Mouse (Mus musculus) layer of hippocampus, postnatal 10 days (tissue): ENCODE measurements at regions not wholly inside any gene's neighbourhood (a gene's known extent, or its start where the extent isn't known, plus 50 kb on each side); places are given as distances from the start of the nearest gene placed in this dataset.

ENCODE experiments used
- DNase-seq, 2 experiments: peaks; one replicate each; pipeline ENCODE4 v3.0.0; 2021; ENCODE audit warnings: low spot score in 2 of 2

DNA sequence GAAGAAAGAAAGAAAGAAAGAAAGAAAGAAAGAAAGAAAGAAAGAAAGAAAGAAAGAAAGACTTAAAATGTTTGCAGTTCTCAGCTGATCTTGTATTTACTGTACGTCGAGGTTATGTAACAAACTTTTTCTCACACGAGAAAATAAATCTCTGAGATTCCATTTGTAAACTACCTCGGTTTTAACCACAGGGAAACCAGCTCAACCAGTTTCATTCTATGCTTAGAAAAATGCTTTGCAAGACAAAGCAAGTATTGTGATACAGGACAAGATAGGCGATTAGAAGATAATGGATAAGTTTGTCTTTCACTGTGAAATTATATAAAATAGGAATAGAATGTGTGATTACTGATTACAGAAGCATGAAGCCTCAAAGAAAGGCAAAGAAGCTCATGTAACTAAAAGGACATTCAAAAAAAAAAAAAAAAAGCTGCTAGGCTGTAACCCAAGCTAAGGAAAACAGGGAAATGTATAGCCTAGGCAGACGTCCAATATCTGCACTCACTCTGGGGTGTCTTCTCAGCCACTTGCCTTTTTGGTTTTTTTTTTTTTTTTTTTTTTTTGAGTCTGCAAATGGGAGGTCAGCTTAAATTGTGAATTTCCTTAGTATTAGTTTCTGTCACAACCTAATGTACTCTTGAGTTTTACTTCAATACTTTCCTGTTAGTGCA lies 368.3 kb downstream of the Efnb2 start:
- DNase-seq: no peak

DNA sequence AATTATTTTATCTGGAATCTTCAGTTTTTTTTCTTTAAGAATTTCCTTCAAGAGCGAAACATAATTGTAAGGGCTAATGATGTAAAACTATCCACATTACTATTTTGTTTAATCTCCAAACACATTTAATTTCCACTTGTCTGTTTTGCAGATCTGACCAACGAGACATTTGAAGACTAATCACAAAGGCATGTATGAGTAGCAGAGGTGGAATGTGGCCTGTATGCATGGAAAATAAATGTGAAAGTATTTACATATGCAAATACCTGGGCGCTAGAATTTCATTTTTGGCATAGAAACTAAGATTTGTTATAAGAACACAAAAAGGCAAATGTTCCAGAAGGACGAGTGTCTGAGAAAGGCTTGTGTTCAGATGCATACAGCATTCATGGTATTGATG lies 375.2 kb downstream of the Efnb2 start:
- DNase-seq: no peak

DNA sequence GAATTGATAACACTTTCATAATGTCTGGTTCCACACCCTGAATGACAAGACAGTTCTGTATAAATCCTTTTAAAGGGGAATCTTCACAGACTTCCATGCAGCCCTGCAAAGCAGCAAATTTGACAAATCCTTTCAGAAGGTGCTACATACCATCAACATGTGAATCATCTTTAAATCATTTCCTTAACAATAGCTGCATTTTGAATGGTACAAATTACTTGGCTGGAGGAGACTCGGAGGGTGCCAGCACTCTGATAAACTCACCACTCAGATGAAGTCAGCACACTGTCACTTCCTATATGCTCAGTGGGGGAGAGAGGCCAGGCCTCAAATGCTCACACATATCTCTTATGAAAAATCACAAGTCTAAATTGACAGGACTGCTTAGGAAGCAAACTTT lies 386.1 kb downstream of the Efnb2 start:
- no peak for DNase-seq

- DNase-seq: no peak
Measured at GRCm38 (mm10) chr8:8274211-8274641, 386.8 kb downstream of the Efnb2 start.

DNA sequence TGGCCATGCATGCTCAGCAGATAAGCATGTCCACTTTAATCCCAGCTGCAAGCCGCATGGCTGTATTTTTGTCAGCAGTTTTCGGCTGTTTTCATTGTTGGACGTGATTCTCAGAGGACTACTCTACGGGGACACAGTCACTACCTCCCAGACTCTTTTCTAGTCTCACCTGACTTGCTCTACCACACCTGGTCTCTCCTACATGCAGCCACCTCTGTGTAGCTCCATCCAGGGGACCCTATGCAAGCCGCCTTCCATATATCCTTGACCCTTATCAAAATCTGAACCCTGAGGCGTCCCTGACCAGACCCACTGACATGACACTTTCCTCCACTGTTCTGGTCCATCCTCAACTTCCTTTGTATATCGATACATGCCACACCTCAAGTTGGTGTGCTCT lies 402.2 kb downstream of the Efnb2 start:
- DNase-seq: no peak

DNA sequence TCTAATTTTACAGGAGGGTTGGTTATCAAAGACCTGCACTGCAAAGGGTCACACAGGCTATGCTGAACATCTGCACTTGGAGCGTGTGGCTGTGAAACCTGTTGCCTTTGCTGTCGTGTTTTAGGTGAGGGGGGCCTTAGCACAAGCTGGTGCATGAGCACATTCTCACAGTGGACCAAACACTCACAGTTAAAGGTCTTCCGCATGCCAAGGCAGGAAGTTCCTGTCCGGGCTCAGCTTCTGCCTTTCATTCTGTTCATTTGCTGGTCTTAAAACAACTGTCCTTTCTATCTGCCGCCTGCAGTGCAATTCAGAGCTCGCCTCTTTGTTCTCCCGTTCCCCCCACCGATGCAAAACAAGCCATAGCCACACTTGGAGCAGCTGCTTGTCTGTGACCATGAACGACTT lies 402.8 kb downstream of the Efnb2 start:
- peak; percentile 4 to 20 for DNase-seq

- no peak for DNase-seq
Measured at GRCm38 (mm10) chr8:8256327-8256726, 404.7 kb downstream of the Efnb2 start.

GRCm38 (mm10) chr8:8254446-8254845 lies 406.6 kb downstream of the Efnb2 start:
- DNase-seq: no peak

GRCm38 (mm10) chr8:8244599-8244998 lies 416.4 kb downstream of the Efnb2 start:
- DNase-seq: no peak

DNA sequence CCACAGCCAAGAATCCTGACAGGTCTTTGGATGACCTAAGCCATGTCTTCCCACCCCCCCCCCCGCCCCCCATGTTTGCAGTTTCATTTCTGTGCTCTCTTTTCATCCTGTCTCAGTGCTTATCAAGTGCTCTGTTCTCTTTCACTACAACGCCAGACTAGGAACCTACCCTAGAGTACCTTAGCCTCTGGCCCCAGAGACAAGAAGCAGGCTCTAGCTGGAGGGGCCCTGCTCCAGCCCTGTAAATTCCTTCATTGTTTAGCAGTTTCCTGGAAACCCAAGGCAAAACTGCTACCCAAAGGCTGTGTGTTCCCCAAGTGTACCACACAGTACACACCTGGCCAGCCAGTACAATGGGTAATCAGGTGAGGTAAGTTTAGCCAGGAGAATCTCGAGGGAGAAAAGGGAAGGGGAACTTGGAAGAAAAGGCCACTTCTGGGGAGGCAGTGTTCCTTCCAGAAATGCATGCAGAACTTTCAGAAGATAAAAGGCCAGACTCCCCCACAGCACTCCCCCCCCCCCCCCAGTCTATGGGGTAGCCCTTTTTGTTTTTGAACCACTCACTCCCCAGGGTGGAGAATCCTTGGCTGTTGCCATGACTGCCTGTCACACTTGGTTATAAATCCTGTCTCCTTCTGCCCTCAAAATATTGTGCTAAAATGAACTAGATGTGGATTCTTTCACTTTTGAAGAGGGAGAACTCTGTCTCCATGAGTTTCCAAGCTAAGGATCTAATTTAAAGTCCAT lies 419.1 kb downstream of the Efnb2 start:
- no peak for DNase-seq

DNA sequence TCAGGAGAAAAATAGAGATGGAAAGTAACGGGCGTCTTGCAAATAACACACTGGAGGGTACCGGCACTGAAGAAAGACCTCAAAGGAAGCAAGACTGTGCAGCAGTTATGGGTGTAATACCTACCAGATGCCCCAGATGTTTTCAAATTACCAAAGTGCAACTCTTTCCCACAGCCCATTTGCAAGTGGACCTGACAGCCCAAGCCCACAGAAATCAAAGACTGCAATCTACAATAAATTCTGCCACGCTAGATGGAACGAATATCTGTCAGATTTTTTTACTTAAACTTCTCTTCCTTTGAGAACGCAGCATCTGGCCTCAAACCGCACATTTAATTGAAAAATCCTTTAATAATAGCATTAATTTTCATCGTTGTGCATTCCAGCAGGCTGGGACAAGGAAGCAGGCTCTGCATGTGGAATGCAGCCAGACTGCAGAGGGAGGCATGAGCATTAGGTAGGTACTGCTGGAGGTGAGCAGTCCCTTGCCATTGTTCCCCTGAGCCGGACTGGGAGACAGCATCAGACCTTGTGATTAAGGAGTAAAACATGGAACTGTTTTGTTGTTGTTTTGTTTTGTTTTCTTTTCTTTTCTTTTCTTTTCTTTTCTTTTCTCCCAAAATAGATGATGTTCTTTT lies 419.9 kb downstream of the Efnb2 start:
- no peak for DNase-seq

- no peak for DNase-seq
Measured at GRCm38 (mm10) chr8:8239489-8239888, 421.6 kb downstream of the Efnb2 start.

- DNase-seq: no peak
Measured at GRCm38 (mm10) chr8:8238051-8238450, 423.0 kb downstream of the Efnb2 start.

- DNase-seq: no peak
Measured at GRCm38 (mm10) chr8:8233616-8234015, 427.4 kb downstream of the Efnb2 start.

DNA sequence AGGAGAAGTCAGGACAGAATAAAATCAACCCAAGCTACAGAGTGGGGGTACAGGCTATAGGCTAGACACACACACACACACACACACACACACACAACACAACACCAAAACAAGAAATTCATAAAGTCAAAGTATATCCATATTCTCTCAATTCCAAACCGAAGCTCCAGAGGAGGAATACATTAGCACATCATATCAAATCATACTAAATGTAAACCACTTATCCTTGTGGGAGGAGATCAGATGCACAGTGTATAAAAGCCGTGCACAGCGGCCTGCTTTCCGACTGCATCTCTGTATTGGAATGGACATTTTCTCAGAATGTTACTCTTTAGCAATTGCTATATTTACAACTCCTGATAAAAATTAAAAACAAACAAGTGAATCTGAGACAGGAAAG lies 427.9 kb downstream of the Efnb2 start:
- no peak for DNase-seq

GRCm38 (mm10) chr8:8231996-8232632 lies 428.9 kb downstream of the Efnb2 start:
- peak in 1 of 2 experiments; percentile 19 for DNase-seq

- DNase-seq: peak; percentile 21 to 31
Measured at GRCm38 (mm10) chr8:8231308-8231985, 429.6 kb downstream of the Efnb2 start.

DNA sequence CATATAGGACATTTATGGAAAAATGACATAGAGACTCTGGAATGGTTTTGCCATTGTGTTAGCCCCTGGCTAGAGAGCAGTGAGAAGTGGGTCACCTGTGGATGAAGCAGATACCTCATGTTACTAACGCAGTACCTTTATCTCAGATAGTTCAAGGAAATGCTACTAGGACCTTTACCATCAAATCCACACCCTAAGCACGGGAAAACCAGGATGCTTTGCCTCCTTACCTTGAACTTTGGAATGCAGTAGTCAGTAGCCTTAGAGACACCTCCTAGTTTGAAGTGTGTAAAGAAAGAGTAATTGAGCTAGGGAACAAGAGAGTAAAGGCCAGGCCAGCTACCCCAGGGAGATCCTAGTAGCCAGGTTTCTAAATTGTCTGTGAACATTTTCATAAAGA lies 435.0 kb downstream of the Efnb2 start:
- DNase-seq: no peak

- DNase-seq: no peak
Measured at GRCm38 (mm10) chr8:8225175-8225830, 435.7 kb downstream of the Efnb2 start.

DNA sequence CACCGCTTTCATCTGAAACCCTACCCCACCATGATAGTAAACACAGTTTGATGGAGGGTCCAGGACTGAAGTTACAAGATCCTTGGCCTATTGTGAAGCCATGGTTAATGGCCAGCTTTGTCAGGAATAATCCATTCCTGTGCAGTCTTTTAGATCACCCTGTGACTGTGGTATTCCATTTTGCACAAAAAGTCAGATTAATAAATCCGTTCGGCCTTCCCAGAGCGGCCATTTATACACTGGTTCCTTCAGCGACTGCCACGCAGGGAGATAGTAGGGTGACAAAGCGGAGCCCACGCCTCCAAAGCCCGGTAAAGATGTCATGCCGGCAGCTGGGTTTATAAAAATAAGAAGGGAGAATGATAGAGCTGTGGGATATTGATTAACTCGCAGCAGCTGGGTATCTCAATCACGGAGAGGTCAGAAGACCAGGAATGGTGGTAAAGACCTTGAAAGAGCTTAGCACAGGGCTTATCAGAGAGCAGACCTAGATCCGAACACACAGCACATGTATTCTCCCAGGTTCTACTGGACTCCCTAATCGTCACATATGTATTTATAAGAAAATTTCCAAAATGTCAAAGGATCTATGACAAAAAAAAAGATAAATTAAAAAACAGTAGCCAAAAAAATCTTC lies 440.5 kb downstream of the Efnb2 start:
- DNase-seq: no peak
